Mouse (Mus musculus): ENCODE measurements around the gene Eefsec.
A peak's percentile ranks its signal among the peaks of the same experiment; 100 is the strongest.

Gene Eefsec

GRCm38 (mm10) chr6:88412604-88413003 lies 33.7 kb downstream of the Eefsec start:
- no peak for DNase-seq

GRCm38 (mm10) chr6:88409492-88409891 lies 36.8 kb downstream of the Eefsec start:
- DNase-seq = no peak

GRCm38 (mm10) chr6:88400451-88400850 lies 45.9 kb downstream of the Eefsec start:
- DNase-seq = no peak

- DNase-seq = no peak
Measured at GRCm38 (mm10) chr6:88397985-88398384, 48.4 kb downstream of the Eefsec start.

- DNase-seq = peak in 1 of 2 experiments; percentile 16
Measured at GRCm38 (mm10) chr6:88388946-88389345, 57.4 kb downstream of the Eefsec start.

- DNase-seq = peak in 1 of 2 experiments; percentile 18
Measured at GRCm38 (mm10) chr6:88387836-88388724, 58.3 kb downstream of the Eefsec start.

GRCm38 (mm10) chr6:88384420-88385053 lies 61.8 kb downstream of the Eefsec start:
- DNase-seq = no peak

GRCm38 (mm10) chr6:88383734-88384133 lies 62.6 kb downstream of the Eefsec start:
- DNase-seq = no peak

GRCm38 (mm10) chr6:88379756-88380155 lies 66.6 kb downstream of the Eefsec start:
- DNase-seq = no peak

- no peak for DNase-seq
Measured at GRCm38 (mm10) chr6:88378829-88379228, 67.5 kb downstream of the Eefsec start.

GRCm38 (mm10) chr6:88374247-88374646 lies 72.1 kb downstream of the Eefsec start:
- no peak for DNase-seq

GRCm38 (mm10) chr6:88369851-88370635 lies 76.3 kb downstream of the Eefsec start:
- DNase-seq = peak; percentile 31 to 41

- DNase-seq = no peak
Measured at GRCm38 (mm10) chr6:88363475-88364012, 82.8 kb downstream of the Eefsec start.

- no peak for DNase-seq
Measured at GRCm38 (mm10) chr6:88361096-88361495, 85.2 kb downstream of the Eefsec start.

GRCm38 (mm10) chr6:88358210-88358609 lies 88.1 kb downstream of the Eefsec start:
- no peak for DNase-seq

- DNase-seq = no peak
Measured at GRCm38 (mm10) chr6:88355866-88356265, 90.5 kb downstream of the Eefsec start.

- peak; percentile 63 to 78 for DNase-seq
Measured at GRCm38 (mm10) chr6:88352541-88352940, 93.8 kb downstream of the Eefsec start.

GRCm38 (mm10) chr6:88346776-88347175 lies 99.6 kb downstream of the Eefsec start:
- peak; percentile 80 to 83 for DNase-seq

- DNase-seq = peak; percentile 55 to 73
Measured at GRCm38 (mm10) chr6:88345311-88345710, 101.0 kb downstream of the Eefsec start.

GRCm38 (mm10) chr6:88343485-88344450 lies 102.6 kb downstream of the Eefsec start:
- DNase-seq = peak; percentile 97 to 98

GRCm38 (mm10) chr6:88342965-88343364 lies 103.4 kb downstream of the Eefsec start:
- no peak for DNase-seq

- DNase-seq = no peak
Measured at GRCm38 (mm10) chr6:88341182-88341581, 105.2 kb downstream of the Eefsec start.

All from cerebellum, postnatal 10 days (tissue).